In genomic region chr8:81463762-81464161, GRCm38 (mm10) we compare ENCODE assay signal across 16 mouse cellular contexts.
"Had no signal": no experiment of that assay in that cellular context is flagged by ENCODE, and none has a peak within 500 bp of the region (broad histone marks: within the 10 kb centered on the region; RNA-seq: fewer than 3 reads in every experiment).

No protein-coding gene starts in this region.

- H3K27ac ChIP-seq: neural tube, embryonic 12.5 days; neural tube, embryonic 13.5 days; stomach, embryonic 15.5 days; stomach, postnatal 0 days had no signal

- H3K27me3 ChIP-seq: neural tube, embryonic 12.5 days; neural tube, embryonic 13.5 days; stomach, embryonic 15.5 days had no signal

- H3K4me3 ChIP-seq: neural tube, embryonic 12.5 days; neural tube, embryonic 13.5 days; stomach, embryonic 15.5 days had no signal

- H3K9ac ChIP-seq: neural tube, embryonic 12.5 days; neural tube, embryonic 13.5 days; stomach, embryonic 15.5 days had no signal

- DNase-seq: retina, postnatal 1 day; right cerebral cortex, adult 18-20 months; right cerebral cortex, postnatal 14 days; right cerebral cortex, postnatal 25 days; right cerebral cortex, postnatal 4 days; spleen, adult 18-20 months; thymus, adult 18-20 months; thymus, adult 2 months; thymus, postnatal 14 days; thymus, postnatal 25 days; thymus, postnatal 36 days; thymus, postnatal 4 days had no signal

- H3K4me2 ChIP-seq: neural tube, embryonic 12.5 days; neural tube, embryonic 13.5 days; stomach, embryonic 15.5 days had no signal

- H3K9me3 ChIP-seq: neural tube, embryonic 12.5 days; neural tube, embryonic 13.5 days; stomach, embryonic 15.5 days had no signal

- H3K4me1 ChIP-seq: neural tube, embryonic 12.5 days; neural tube, embryonic 13.5 days; stomach, embryonic 15.5 days had no signal

- H3K36me3 ChIP-seq: neural tube, embryonic 12.5 days; neural tube, embryonic 13.5 days; stomach, embryonic 15.5 days had no signal
